Mouse (Mus musculus) neural tube, embryonic 10.5 days (tissue): ENCODE results near the gene Pigc.

Experiments
- DNase-seq: peaks from one replicate; pipeline ENCODE4 v3.0.0-alpha.2; 2017; ENCODE audit warnings: low spot score; ENCODE audit errors: extremely low spot score

The Pigc gene

DNA sequence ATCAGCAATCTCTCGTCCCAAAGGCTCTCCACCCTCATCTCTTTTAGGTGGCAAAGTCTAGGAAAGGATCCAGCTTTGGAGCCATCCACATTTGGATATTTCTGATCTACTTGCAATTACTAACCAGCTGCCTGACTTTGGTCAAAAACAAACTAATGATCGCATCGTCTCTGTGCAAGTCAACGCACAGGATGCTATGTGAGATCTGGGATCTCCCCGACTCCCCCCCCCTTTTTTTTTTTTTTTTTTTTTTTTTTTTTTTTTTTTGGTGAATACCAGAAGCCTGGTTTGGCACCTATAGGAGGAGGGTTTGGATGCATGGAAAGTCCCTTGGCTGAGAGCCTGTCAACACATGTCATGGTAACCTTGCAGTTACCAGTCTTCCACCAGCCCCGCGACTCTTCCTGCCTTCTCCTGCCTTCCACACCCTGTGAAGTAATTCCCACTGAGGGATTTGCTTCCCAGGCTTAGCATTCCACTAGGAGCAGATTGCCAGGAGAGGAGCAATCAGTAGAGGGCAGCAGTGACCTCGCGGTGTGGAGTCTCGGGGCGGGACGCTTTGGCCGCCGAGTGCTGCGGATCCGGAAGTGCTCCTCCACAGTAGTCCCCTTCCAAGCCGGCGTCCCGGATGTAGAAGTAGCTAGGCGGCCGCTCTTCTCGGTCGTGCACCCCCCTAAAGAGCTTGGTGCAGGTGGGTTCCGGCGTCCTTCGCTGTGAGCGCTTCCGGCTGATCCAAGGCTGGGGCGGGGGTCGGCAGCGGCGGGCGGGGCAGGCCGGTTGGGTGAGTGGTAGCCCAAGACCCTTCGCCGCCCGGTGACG, at the start of gene Pigc:
Pigc (plus strand) TSS at position 598 of the 819 bp plus-strand sequence.
- peak; percentile 92 for DNase-seq

DNA sequence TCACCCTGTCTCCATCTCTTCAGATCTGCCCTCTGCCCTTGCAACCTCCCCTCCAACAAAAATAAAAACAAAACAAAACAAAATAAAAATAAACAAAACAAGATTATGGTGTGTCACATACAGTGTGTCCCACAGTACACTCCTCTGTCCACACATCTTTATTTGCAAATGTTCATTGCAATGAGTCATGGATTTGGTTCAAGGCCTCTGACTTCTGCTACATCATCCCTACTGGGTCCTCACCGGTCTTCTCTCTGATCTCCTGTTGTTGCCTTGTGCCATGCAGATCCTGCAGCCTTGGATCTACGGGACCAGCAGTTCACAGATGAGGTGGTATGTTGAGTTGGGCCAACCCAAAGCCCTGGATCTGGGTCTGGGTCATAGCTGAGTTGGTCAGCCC, 49.4 kb upstream of the Pigc start:
- no peak for DNase-seq

DNA sequence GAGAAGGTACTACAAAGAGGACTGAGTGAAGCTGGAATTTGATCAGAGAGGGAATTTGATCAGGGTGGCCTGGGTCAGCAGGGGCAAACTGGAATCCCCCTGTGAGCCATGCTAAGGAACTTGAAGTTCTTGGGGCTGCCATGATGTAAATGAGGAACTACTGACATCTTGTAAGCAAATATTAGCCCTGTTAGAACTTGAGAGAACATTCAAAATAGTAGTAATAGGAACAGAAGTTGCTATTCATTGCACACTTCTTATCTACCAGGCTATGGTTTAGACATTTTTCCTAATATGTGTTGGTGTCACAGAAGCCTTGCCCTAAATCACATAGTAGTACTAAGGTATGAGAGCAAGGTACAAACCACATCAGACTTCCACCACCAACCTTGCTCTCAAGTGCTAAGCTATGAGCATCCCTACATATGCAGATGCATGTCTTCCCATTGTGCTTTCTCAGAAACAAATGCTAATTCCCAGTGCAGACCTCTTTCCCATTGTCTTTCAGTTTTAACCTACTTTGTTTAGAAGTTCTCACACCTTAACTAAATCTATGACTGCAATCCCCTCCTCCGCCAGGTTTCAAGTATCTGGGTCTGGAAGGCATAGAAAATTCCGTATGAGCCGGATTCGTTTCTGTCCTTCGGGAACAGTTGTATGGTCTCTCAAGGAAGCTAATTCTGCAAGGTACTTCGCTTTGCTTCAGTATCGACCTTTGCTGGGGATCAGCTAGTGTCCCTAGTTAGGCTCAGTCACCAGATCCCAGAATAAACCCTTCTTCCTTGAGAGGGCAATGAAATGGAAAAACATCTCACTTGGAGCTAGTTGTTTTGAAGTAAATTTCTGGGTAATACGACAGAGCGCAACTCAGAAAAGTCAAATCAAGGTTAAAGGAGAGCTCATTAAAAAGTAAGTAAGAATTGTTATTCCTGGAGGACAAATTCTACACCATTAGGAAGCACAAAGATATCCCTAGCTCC, 48.2 kb upstream of the Pigc start:
- DNase-seq = no peak

DNA sequence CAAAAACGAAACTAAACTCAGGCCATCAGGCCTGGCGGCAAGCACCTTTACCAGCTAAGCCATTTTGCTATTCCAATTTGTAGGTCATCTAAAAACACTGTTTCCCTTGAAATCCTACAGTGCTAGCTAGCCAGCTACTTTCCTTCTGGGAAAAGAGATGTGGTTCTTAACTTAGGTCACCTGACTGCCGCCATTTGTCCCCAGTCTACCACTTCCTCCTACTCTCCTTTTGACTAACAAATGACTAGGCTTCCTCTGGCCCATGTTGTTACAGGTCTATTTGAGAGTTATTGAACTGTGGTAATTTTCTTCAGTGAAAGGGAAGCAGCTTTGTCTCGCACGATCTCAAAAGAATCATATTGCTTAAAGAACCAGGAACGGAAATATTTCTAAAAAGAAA, 47.1 kb upstream of the Pigc start:
- DNase-seq = no peak

DNA sequence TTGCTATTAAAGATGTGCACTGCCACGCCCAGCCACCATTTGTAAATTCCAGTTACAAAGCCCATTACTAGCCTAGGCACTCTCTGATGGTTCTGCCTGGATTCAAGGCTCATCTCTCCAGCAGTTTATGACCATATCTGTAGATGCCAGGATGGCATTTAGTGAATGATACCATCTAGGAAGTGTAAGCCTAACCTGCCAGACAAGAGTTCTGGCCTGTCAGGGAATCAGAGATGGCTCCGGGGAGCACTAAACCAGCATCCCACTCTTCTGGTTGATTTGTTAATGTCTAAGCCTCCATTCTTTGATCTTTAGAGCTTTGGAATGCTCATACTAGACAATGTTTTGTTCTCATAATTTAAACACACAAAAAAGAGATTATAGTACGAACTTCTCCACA, 44.7 kb upstream of the Pigc start:
- no peak for DNase-seq

DNA sequence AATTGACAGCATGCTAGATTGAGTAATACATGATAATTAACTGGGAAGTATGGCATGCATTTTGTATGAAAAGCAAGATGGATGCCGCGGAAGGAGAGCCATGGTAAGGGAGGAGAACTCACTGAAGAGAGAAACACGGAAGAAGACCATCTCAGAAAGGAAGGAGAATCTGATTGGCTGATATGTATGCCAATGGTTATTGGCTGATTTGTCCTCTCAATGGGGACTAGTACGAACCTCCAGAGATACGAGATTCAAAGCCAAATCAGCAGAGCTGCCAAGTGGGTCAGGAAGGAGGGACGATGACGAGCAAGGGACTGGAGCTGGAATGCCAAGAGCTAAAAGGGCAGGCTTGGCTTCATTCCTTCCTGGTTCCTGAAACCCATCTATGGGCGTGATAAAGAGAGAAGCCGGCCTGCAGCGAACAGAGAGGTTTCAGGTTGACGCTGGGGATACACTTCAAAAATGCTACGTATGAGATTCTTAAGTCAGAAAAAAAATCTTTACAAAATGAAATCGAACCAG, 43.6 kb upstream of the Pigc start:
- no peak for DNase-seq

DNA sequence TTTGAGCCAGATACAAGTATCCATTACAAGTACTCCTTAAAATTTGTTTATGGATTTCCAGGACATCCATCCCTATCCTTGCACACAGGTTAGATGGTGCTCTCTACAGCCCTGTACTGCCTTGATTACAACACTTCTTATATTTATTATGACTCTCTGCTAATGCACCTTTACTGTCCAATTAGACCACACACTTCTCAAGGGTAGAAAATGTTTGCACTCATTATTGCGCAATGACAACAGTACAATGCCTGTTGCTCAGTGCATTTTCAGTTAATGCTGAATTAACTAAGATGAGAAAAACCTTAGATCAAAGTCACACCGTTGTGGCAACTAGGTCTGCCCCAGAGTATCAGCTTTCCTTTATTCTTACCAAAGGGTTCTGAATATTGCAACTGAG, 41.0 kb upstream of the Pigc start:
- no peak for DNase-seq

DNA sequence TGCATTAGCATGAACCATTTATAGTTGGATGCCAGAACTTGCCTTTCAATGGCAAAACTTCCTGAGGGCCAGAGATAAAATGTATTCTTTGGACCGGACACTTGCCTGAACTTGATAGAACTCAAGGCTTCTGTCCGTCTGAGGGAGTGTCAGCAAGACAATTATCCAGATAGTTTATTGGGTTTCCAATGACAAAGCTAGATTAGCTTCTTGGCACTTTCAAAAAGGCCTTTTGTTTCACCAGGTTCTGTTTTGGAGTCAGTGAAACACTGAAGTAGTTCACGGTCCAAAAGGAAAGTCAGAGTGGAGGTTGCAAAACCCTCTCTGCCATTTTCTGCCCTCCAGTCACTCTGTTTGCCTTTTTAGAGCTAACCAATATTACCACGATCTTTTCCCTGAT, 37.7 kb upstream of the Pigc start:
- DNase-seq = no peak

DNA sequence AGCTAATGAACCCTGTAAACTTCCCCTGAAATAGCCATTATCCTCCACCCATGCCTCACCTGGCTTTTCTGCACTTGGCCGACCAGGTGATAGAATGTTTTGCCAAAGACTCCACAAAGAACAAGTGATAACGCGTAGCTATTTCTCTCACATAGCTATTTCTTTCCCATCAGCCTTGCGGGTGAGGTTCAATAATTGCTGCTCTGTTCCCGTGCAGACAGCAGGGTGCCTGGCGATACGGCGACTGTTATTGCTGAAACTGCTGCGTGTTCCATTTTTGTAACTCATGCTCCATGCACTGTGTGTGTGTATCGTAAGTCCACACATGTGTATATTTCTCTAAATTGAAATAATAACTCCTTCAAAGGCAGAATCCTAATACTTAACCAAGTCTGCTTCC, 37.2 kb upstream of the Pigc start:
- DNase-seq = no peak

DNA sequence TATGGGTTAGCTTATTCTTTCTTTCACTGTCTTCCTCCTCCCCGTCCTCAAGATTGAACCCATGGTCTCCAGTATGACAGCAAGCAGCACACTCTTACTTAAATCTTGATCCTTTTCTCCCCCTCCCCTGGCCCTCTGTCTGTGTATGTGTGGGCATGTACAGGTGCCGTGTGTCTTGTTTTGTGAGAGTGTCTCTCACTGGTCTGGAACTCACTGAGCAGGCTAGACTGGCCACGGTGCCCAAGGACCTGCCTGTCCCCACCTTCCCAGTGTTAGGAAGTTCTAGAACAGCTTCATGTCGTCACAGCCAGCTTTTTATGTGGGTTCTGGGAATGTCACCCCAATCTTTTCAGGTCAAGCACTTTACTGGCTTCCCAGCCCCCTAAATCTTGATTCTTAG, 36.7 kb upstream of the Pigc start:
- DNase-seq = no peak

DNA sequence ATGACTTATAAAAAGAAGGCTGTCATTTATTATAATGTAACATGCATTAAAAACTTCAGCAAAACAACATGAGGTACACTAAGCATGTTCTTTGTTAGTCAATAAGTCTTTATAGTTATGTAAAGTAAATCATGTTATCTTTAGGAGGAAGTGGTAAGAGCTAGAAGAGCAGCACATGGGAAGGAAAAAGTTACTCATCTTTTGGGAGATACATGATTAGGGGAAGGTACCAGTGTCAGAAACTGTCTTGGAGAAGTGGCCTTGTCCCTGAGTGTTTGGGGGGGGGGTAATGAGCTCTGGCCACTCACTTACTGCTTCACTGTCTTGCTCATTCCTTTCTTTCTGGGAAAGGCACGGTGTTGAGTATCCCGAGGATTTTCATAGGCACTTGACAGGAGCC, 26.9 kb upstream of the Pigc start:
- no peak for DNase-seq

DNA sequence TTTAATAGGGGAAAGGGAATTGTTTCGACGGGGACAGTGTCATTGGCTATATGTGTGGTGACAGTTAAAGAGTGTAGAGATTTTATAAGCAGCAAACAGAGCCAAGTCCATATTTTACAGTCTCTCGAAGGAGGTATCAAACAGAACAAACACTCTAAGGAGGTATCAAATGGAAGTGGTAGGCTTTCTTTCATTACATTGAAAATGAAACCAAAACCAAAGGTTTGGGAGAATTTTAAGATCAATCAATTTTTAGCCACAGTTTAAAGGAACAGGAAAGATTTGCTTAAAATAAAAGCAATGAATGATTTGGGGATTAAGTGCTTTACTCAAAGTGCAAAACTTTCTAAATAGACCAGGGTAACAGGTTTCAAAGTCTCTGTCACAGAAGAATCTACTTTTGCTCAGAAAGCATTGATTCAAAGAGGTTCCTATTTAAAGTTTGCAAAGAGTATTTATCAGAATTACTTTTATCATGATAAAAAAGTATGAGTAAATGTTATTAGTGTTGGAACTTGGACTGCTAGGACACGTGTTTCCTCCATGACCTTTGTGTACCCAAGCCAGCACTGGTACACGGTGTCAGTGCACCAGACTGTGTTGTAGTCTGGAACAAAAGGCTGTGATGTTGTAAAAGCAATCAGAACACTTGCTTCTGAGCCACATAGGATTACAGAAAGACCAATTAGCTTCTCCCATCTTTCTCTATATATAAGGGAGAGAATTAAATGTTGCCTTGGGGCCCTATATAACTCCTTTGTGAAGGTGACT, 17.8 kb upstream of the Pigc start:
- no peak for DNase-seq

DNA sequence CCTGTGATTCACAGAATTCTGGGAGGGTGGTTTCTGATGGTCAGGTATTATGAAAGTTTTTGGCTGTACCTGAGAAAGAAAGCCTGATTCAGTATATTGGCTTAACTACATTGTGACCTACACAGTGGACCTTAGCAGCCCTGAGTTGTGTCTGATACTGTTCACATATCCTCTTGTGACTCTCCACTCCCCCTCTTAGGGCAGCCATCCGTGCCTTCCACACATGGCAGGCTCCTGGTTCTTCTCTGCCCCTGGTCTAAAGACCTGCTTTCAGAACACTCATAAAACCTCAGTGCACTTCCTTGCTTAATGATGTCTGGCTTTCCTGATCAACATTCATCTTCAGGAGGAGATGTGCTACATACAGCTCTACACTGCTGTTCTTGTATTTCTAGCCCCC, 16.4 kb upstream of the Pigc start:
- no peak for DNase-seq

DNA sequence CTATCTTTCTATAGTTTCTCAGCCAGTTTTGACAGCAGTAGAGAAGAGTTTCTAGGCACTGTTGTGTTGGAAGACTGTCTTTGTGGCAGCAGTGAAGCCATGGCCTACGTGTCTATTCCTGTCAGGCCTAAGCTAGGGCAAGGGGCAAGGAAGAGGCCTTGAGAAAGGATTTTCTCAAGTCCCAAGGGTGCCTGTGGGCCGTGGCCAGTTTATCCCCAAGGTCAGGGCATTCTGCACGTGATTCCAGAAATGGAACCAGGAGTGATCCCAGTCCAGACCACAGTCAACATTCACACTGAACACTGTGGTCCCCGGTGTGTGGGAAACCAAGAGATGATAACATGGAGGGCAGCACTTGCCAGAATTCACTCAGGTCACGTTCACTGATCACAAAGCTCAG, 13.1 kb upstream of the Pigc start:
- DNase-seq = no peak

DNA sequence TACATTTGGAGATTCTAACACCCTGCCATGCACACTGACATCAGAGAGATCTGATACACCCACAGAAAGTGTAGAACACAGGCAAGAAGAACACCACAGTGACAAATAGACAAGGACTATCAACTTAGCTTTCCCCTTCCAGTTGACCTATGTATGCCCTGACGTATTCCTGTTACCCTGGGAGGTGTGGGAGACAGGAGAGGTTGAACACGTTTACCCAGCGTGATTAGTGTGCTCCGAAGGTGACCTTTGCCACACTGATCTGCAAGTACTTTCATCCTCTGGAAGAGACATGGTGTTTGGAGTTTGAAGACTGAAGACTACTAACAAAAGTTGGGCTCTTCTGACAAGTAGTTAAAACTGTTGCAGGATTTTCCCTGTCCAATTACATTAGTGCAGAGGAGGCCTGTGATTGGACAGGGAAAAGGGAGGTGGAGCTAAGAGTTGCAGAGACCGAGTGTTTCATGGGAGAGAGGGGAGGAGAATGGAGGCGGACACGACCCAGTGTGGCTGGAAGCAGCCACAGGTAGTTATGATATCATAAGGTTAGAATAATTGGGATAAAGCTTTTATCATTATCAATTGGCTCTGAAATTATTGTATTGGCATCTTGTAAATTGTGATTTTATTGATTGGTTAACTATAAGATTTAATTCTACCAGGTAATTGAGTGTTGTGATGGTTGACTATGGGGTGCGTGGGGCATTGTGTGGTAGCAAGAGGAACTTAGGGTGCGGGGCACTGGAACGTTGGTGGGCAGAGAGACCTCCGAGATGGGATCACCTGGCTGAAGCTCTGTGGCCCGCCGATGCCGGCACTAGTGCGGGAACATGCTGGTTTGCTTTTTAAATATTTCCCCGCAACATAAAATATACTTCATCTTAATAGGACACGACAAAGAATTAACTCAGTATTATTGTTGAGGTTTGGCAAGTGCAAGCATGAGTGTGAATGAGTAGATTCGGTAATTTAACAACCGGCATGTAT, 10.7 kb upstream of the Pigc start:
- DNase-seq = no peak

DNA sequence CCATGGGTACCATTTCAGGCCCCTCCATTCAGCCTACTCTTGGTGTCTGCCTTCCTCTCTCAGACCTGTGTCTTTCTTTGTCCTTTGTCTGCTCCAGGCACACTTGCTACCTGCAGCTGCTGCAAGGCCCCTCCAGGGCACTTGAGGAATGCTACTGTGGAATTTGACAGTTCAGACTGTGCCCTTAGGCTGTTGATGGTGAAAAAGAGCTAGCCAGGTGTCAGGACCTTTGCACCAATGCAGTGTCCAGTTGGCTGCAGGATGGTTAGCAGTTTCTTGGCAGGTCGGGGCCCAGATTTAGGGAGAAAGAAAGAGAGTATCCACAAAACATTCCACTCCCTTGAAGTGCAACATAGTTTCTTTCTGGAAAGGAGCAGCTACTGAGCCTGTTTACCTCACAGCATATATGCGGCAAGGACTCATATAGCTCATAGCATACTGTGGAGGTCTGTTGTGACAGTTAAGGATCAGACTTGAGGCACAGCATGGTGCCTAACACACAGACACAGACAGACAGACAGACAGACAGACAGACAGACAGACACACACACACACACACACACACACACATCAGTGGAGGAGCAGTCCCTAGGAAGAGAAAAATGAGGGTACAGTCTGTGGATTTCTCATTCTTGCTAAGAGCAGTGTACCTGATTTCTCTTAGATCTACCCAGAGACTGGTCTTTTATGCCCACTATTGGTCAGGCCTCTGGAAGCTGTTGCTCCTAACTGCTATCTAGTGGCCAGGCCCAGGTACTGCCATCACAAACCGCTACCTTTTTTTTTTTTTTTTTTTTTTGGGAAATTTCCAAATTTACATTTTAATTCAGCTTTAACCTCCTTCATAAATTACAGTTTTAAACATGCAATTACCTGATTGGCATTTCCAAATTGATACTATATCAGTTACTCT, 6.3 kb upstream of the Pigc start:
- no peak for DNase-seq

DNA sequence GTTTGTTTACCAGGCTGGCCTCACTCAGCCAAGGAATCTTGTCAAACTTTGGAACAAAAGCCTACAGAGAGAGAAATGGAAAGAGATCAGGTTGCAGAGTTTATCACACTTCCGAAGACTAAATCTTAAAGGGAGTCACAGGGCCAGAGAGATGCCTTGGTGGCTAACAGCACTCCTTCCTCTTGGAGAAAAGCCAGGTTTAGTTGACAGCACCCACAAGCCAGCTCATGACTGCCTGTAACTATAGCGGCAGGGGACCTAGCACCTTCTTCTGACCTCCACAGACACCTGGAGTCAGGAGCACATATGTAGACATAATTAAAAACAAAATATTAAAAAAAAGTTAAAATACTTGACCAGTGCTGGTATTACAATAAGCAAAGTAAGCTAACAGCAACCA, 1.1 kb upstream of the Pigc start:
- no peak for DNase-seq

DNA sequence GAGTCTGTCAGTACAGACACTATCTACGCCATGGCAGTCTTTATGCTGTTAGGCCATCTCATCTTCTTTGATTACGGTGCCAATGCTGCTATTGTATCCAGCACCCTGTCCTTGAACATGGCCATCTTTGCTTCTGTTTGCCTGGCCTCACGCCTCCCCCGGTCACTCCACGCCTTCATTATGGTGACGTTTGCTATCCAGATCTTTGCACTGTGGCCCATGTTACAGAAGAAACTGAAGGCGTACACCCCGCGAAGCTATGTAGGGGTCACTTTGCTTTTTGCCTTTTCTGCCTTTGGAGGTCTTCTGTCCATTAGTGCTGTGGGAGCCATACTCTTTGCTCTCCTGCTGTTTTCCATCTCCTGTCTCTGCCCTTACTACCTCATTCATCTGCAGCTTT, 1.9 kb downstream of the Pigc start:
- no peak for DNase-seq

DNA sequence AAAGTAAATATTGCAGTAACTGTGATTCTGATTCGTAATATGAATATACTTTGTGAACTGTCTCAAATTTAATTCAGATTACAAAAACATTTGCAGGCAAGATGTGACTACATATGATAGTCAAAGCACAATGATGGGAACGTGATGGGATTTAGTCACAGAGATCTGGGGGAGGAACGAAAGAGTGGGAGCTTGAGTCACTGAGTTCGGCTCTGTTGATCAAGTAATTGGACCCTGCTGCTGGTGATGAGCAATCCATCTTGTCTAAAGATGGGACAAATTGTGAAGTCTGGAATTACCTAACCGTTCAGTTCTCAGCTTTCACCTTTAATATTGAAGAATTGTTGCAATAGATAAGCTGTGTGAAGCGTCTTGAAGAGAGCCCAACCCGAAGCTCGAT, 3.2 kb downstream of the Pigc start:
- DNase-seq = no peak
